Mouse (Mus musculus) fat pad, adult 2 months (tissue): ENCODE results near the gene Rbp3.

Source experiments
- DNase-seq: peaks from one replicate; pipeline ENCODE4 v3.0.0-alpha.2; 2011; ENCODE audit warnings: low read depth, low spot score; ENCODE audit errors: extremely low read depth

Rbp3 gene

GRCm38 (mm10) chr14:33953761-33954160, at the start of gene Rbp3:
Gene Rbp3, plus strand, starts transcription at chr14:33954003.
- DNase-seq = no peak

GRCm38 (mm10) chr14:33904851-33905250, 49.0 kb upstream of the Rbp3 start:
- no peak for DNase-seq

GRCm38 (mm10) chr14:33913727-33914126, 40.1 kb upstream of the Rbp3 start:
- no peak for DNase-seq

GRCm38 (mm10) chr14:33914206-33914605, 39.6 kb upstream of the Rbp3 start:
- DNase-seq = no peak

GRCm38 (mm10) chr14:33920727-33921559, 32.9 kb upstream of the Rbp3 start:
- no peak for DNase-seq

- no peak for DNase-seq
Measured at GRCm38 (mm10) chr14:33922771-33923167, 31.0 kb upstream of the Rbp3 start.

GRCm38 (mm10) chr14:33923168-33924070, 30.4 kb upstream of the Rbp3 start, which contains the start of gene Gdf10:
Gene Gdf10, plus strand, starts transcription at chr14:33923587.
- no peak for DNase-seq

GRCm38 (mm10) chr14:33931853-33932252, 21.9 kb upstream of the Rbp3 start:
- DNase-seq = no peak

- no peak for DNase-seq
Measured at GRCm38 (mm10) chr14:33932935-33933703, 20.7 kb upstream of the Rbp3 start.

GRCm38 (mm10) chr14:33933778-33934317, 20.0 kb upstream of the Rbp3 start:
- DNase-seq = no peak

GRCm38 (mm10) chr14:33939117-33939516, 14.7 kb upstream of the Rbp3 start:
- no peak for DNase-seq

- DNase-seq = no peak
Measured at GRCm38 (mm10) chr14:33940739-33941138, 13.1 kb upstream of the Rbp3 start, which contains the start of gene Gdf2. Gene Gdf2, plus strand, starts transcription at chr14:33941039.

GRCm38 (mm10) chr14:33942222-33942621, 11.6 kb upstream of the Rbp3 start:
- no peak for DNase-seq

GRCm38 (mm10) chr14:33946125-33946524, 7.7 kb upstream of the Rbp3 start:
- DNase-seq = no peak

GRCm38 (mm10) chr14:33952233-33952981, 1.4 kb upstream of the Rbp3 start:
- no peak for DNase-seq

- no peak for DNase-seq
Measured at GRCm38 (mm10) chr14:33956055-33956454, 2.3 kb downstream of the Rbp3 start.

GRCm38 (mm10) chr14:33958186-33958585, 4.4 kb downstream of the Rbp3 start:
- DNase-seq = no peak

GRCm38 (mm10) chr14:33958841-33959240, 5.0 kb downstream of the Rbp3 start:
- no peak for DNase-seq

GRCm38 (mm10) chr14:33959341-33959740, 5.5 kb downstream of the Rbp3 start:
- no peak for DNase-seq

- no peak for DNase-seq
Measured at GRCm38 (mm10) chr14:33965675-33966074, 11.9 kb downstream of the Rbp3 start.
